Mouse (Mus musculus) lung, embryonic 14.5 days (tissue): Measurements from ENCODE around the gene 4930507D05Rik. TPM values are rescaled to one million over a fixed set of nuclear protein-coding genes. Genes with fewer than 3 reads are reported as not detected.
"Not testable (repeated sequence)": the region's sequence is repeated elsewhere in the genome, so short reads cannot be mapped to it uniquely, and the experiment has no call there.

Experiments
- ATAC-seq: fragments of 200-750 bp; cut with Nextera tagmentation; 2 replicates; pipeline ENCODE4 v1.8.0; 2017; ENCODE audit warnings: mild to moderate bottlenecking, moderate TSS enrichment, moderate library complexity; ENCODE audit not compliant: insufficient read depth
- DNase-seq: peaks from one replicate; pipeline ENCODE4 v3.0.0-alpha.2; 2015
- H3K27ac ChIP-seq: fragments of 300-500 bp; sonication (generic); 2 replicates; pipeline ENCODE4 v1.5.1; 2014; ENCODE audit warnings: low read depth, mild to moderate bottlenecking, moderate library complexity
- H3K27me3 ChIP-seq: fragments of 300-500 bp; sonication (generic); 2 replicates; pipeline ENCODE4 v1.6.1; 2014; ENCODE audit warnings: low read length, control low read depth; ENCODE audit not compliant: insufficient read depth
- H3K36me3 ChIP-seq: fragments of 300-500 bp; sonication (generic); 2 replicates; pipeline ENCODE4 v1.6.1; 2014; ENCODE audit warnings: control low read depth; ENCODE audit not compliant: insufficient read depth
- H3K4me1 ChIP-seq: fragments of 300-500 bp; sonication (generic); 2 replicates; pipeline ENCODE4 v1.6.1; 2014; ENCODE audit warnings: antibody characterized with exemption, control low read depth; ENCODE audit not compliant: insufficient read depth
- H3K4me2 ChIP-seq: fragments of 300-500 bp; sonication (generic); 2 replicates; pipeline ENCODE4 v1.6.1; 2014; ENCODE audit warnings: mild to moderate bottlenecking
- H3K4me3 ChIP-seq: fragments of 300-500 bp; sonication (generic); 2 replicates; pipeline ENCODE4 v1.5.1; 2014; ENCODE audit warnings: low read depth, low read length
- H3K9ac ChIP-seq: fragments of 300-500 bp; sonication (generic); 2 replicates; pipeline ENCODE4 v1.6.1; 2014
- H3K9me3 ChIP-seq: fragments of 300-500 bp; sonication (generic); 2 replicates; pipeline ENCODE4 v1.6.1; 2016; ENCODE audit warnings: low read depth, low read length, control low read depth
- CTCF ChIP-seq: IDR thresholded peaks from 2 replicates; pipeline ENCODE4 v1.5.1; 2016; ENCODE audit warnings: antibody characterized with exemption, low read depth
- WGBS: fragments of 180-500 bp; shearing (Covaris S2); extraction: QIAGEN DNeasy Blood & Tissue Kit; methylation state at CpG from one replicate; pipeline ENCODE4 v1.1.7; 2014; 5-methylcytosine and 5-hydroxymethylcytosine counted together
- polyA plus RNA-seq: library from polyadenylated mRNA; unstranded; fragments of >200 nt; fragmentation: Nextera tagmentation; extraction: Ambion mirVana; gene quantifications from 2 replicates; pipeline ENCODE4 v1.2.1, GENCODE M21; 2014

The 4930507D05Rik gene
- polyA plus RNA-seq, 1 experiment from 2014 or later, result 0.50 TPM

DNA sequence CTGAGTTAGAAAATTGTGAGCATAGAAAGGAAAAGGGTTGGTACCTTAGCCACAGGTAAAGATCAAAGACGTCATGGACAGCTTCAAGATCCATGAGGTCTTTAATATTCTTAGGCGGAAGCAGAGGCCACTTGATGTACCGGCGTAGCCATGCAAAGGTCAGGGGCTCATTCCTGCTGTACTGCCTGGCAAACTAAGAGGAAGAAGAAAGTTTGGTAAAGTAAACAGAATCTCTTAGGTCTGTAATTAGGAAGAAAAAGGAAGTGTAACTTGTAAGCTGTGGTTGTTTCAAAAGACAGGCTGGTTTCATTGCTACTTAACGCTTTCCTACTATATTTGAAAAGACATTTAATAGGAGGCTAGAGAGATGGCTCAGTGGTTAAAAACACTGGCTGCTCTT, 18.9 kb upstream of the 4930507D05Rik start:
- no peak for TF ChIP-seq CTCF
- 78% methylated on average over 5 of the region's 5 CpGs for WGBS

DNA sequence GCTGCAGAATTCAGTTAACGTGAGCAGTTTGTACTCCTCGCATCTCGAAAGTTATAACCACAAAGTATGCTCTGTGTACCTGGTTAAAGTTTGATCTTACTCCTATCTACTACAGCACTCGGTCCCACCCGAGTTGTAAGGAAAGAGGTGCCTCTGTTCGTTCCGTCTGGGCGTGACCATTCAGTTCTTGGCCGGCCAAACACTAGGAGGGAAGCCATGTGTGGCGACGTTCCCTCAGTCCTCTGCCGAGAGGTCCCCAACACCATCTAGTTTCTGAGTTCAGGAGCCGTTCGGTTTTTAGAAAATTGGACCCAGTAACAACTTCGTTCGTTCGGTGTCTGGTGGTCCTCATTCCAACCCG, 971 bp downstream of the 4930507D05Rik start:
- DNase-seq (no peak), ATAC-seq (no peak)
- 0 out of 2 replicates have a peak, but pooled peaks cover 5% of the 10 kb centered on the region for H3K4me1 ChIP-seq
- peaks cover 25% of the 10 kb centered on the region for H3K36me3 ChIP-seq
- no peaks in the 10 kb centered on the region for H3K9me3 ChIP-seq
- H3K27me3 ChIP-seq, result no peaks in the 10 kb centered on the region
- H3K9ac ChIP-seq, result peak overlapping the region; percentile 97; the same call in 1 of the 2 replicates
- peak overlapping the region; percentile 83 for H3K27ac ChIP-seq
- peak overlapping the region; percentile 99 for H3K4me3 ChIP-seq
- 35% methylated on average over 18 of the region's 18 CpGs for WGBS
- H3K4me2 ChIP-seq, result peak overlapping the region; percentile 77
- TF ChIP-seq CTCF, result no peak

More for the DNA sequence above, 18.9 kb upstream of the 4930507D05Rik start:
- Histone ChIP-seq H3K27me3 (no peaks in the 10 kb centered on the region), H3K4me3 (no peak overlapping the region), H3K4me1 (no peaks in the 10 kb centered on the region), H3K27ac (no peak overlapping the region), H3K9me3 (no peaks in the 10 kb centered on the region), H3K36me3 (peaks cover 73% of the 10 kb centered on the region), H3K4me2 (no peak overlapping the region), H3K9ac (no peak overlapping the region)
- DNase-seq (no peak), ATAC-seq (no peak)

DNA sequence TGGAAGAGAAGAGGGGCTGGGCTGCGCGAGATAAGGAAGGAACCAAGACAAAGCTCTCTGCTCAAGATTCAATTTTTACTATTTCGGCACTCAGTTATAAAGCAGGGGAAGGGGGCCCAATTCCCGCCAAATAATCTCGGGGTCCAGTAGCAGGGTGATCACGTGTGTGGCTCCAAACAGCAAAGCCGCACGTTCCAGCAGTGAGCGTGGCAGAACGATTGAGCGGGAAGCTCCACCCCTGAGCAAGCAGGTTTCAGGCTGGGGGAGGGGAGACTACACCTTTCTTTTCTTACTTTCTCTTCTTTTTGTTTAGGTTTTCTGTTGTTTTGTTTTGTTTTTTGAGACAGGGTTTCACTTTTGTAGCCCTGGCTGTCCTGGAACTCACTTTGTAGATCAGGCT, 2.7 kb downstream of the 4930507D05Rik start:
- H3K4me2 ChIP-seq, DNase-seq, H3K4me3 ChIP-seq, H3K27ac ChIP-seq, H3K4me1 ChIP-seq, H3K9me3 ChIP-seq, H3K9ac ChIP-seq, H3K27me3 ChIP-seq, ATAC-seq: not testable (repeated sequence)
- peaks cover 23% of the 10 kb centered on the region for H3K36me3 ChIP-seq
- WGBS, result 58% methylated on average over 11 of the region's 11 CpGs

DNA sequence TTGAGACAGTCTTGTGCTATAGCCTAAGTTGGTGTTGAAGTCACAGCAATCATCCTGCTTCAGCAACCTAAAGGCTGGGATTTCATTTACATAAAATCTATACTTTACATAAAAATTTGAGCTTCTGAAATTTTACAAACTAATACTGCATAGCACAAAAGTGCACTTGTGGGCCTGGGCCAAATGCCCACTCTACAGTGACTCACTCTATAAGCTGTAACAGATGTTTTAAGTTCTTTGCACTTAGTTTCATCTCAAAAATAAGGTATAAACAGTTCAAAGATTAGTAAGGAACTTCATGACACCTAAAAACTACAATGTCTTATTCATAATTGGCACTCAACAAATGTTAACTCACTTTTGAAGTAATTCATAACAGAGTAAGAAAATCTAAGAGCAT, 12.0 kb downstream of the 4930507D05Rik start:
- Histone ChIP-seq H3K4me3 (no peak overlapping the region), H3K36me3 (peaks cover 49% of the 10 kb centered on the region), H3K4me1 (no peaks in the 10 kb centered on the region), H3K9me3 (no peaks in the 10 kb centered on the region), H3K4me2 (no peak overlapping the region), H3K27ac (no peak overlapping the region), H3K27me3 (no peaks in the 10 kb centered on the region), H3K9ac (no peak overlapping the region)
- no peak for ATAC-seq
- no peak for DNase-seq
- no peak for TF ChIP-seq CTCF

DNA sequence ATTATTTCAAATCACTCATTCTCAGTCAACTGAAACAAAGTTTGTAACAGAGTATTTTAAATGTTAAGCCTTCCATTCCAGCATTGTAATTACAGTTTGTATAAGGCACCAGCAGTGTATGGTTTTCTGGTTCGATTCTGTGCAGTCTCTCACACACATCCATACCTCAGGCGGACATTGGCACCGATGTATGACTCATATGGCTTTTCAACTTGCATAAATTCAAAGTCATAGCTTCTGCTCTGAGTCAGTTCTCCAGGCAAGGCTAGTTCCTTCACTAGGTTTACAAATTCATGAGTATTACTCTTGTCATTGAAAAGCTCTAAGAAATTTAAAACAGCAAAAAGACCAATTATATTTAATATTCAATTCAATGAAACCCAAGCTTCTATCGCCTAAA, 20.4 kb downstream of the 4930507D05Rik start:
- 91% methylated on average over 4 of the region's 4 CpGs for WGBS
- TF ChIP-seq CTCF, result no peak
- Histone ChIP-seq H3K4me2 (no peak overlapping the region), H3K27me3 (no peaks in the 10 kb centered on the region), H3K9ac (no peak overlapping the region), H3K36me3 (0 out of 2 replicates have a peak, but pooled peaks cover 5% of the 10 kb centered on the region), H3K9me3 (no peaks in the 10 kb centered on the region), H3K4me3 (no peak overlapping the region), H3K4me1 (no peaks in the 10 kb centered on the region), H3K27ac (no peak overlapping the region)
- ATAC-seq, result no peak
- no peak for DNase-seq

DNA sequence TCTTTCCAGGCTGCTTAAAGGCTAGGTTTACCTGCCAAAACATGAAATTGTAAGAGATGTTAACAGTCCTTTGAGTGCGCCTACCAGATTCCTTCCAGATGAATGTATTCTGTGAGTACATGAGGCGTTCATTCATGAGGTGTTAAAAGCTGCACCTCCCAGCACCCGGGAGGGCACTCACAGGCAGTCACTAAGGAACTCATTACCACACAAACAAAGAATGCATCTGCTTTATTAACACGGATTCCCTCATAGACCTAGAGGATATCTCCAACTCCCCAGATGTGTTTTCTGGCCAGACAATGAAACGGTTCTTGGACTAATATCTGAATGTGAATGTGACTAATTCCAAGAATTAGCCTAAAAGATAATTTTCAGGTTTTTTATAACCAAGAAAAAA, 21.8 kb downstream of the 4930507D05Rik start:
- Histone ChIP-seq H3K4me3 (no peak overlapping the region), H3K4me2 (no peak overlapping the region), H3K27ac (no peak overlapping the region), H3K9ac (no peak overlapping the region), H3K9me3 (no peaks in the 10 kb centered on the region), H3K36me3 (0 out of 2 replicates have a peak, but pooled peaks cover 11% of the 10 kb centered on the region), H3K27me3 (no peaks in the 10 kb centered on the region), H3K4me1 (no peaks in the 10 kb centered on the region)
- DNase-seq, result no peak
- no peak for ATAC-seq
- no peak for TF ChIP-seq CTCF
- 72% methylated on average over 5 of the region's 5 CpGs for WGBS

DNA sequence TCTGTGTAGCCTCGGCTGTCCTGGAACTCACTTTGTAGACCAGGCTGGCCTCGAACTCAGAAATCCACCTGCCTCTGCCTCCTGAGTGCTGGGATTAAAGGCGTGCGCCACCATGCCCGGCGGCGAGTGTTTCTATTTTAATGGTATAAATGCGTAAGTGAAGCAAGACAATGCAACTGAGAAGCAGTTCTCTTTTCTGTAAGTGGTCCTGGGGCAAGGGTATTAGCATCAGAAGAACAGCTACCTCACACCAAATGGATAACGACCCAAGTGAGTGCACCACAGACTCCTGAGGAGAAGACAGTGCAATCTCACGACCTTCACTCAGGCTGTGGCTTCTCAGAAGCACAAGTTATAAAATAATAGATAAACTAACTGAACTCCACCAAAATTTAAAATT, 25.7 kb downstream of the 4930507D05Rik start:
- 94% methylated on average over 10 of the region's 10 CpGs for WGBS
- no peak overlapping the region for H3K27ac ChIP-seq
- H3K27me3 ChIP-seq, result no peaks in the 10 kb centered on the region
- H3K4me3 ChIP-seq, result no peak overlapping the region
- H3K9me3 ChIP-seq, result no peaks in the 10 kb centered on the region
- ATAC-seq (no peak), DNase-seq (no peak)
- TF ChIP-seq CTCF, result no peak
- H3K4me2 ChIP-seq, result no peak overlapping the region
- H3K36me3 ChIP-seq, result 0 out of 2 replicates have a peak, but pooled peaks cover 5% of the 10 kb centered on the region
- H3K9ac ChIP-seq, result no peak overlapping the region
- H3K4me1 ChIP-seq, result no peaks in the 10 kb centered on the region

DNA sequence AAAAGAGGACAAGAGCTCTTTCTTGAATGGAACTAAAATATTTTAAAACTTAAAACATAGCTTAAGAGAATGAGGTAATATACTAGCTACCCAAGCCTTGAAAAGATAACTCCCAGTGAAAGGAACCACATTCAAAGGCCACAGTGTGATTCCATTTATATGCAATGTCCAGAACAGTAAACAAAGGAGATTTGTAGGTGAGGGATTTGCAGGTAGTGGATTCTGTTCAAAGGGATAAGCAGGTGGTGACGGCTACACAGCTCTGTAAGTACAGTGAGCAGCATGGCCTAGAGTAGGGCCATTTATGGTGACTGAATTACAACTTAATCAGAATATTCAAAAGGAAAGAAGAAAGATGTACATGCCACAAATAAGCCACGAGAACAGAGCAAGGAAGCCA, 27.7 kb downstream of the 4930507D05Rik start:
- 79% methylated on average over 2 of the region's 2 CpGs for WGBS
- TF ChIP-seq CTCF, result no peak
- Histone ChIP-seq H3K27me3 (no peaks in the 10 kb centered on the region), H3K36me3 (0 out of 2 replicates have a peak, but pooled peaks cover 5% of the 10 kb centered on the region), H3K9me3 (no peaks in the 10 kb centered on the region), H3K9ac (no peak overlapping the region), H3K27ac (no peak overlapping the region), H3K4me1 (no peaks in the 10 kb centered on the region), H3K4me3 (no peak overlapping the region), H3K4me2 (no peak overlapping the region)
- DNase-seq, result no peak
- no peak for ATAC-seq
